Mouse (Mus musculus): ENCODE data around the gene Get4. TPM values are rescaled to one million over a fixed set of nuclear protein-coding genes. Genes with fewer than 3 reads are reported as not detected.

The Get4 gene
- total RNA-seq, 2 experiments from 2014 or later = 50.5 to 57.1 TPM

- no peak for DNase-seq (ENCODE audit: low spot score in 2 of 2)
These were observed 29.4 kb downstream of the Get4 start for GRCm38 (mm10) chr5:139281373-139282112.

DNA sequence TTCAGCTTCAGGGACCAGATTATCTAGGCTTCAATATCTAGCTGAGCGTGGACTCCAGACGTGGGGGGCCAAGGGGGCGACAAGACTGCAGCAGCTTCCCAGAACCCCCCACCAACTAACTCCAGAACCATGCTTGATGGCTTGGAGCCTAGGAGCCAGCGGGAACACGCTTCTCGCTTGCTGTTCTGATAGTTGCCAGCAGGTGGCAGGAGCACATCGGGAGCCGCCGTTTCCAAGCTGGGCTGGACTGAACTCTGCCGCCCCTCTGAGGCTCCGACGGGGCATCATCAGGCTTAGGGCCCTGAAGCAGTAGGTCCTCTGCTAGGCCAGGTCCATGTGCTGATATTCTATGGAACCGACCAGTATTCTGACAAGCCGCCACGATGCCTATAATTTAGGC lies 30.1 kb downstream of the Get4 start:
- DNase-seq (ENCODE audit: low spot score in 2 of 2) = peak; percentile 72 to 94

GRCm38 (mm10) chr5:139283460-139284180 lies 31.5 kb downstream of the Get4 start:
- DNase-seq (ENCODE audit: low spot score in 2 of 2) = no peak

DNA sequence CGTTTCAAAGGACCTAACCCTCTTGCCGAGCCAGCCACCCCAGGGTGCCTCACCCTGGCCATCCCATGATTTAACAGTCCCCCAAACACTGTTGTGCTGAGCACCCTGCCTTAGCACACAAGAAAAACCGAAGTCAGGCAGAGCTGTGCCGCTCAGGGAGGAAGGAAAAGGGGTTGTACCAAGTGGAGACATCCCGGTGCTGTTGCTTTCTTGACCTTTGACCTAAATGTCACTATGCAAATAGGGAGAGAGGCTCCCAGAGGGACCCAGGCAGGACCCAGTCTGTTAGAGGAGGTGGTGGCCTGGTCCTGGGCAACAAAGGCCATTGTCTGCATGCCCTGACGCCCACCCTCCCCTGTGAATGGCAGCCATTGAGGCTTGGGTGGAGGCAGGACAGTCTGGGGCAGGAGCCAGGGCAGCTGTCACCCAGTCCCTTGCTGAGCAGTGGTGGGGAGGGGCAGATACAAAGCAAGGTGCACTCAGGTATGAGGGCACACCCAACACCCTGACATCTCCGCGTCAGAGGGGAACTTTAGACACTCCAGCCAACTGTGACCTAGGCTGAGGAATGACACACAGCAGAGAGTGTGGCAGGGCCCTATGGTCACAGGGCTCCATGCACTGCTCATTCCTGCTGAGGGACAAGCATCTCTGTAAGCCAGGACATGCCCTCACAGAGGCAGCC lies 33.4 kb downstream of the Get4 start:
- no peak for DNase-seq (ENCODE audit: low spot score in 2 of 2)

- DNase-seq (ENCODE audit: low spot score in 2 of 2) = no peak
These were observed 34.2 kb downstream of the Get4 start for GRCm38 (mm10) chr5:139286142-139286941.

DNA sequence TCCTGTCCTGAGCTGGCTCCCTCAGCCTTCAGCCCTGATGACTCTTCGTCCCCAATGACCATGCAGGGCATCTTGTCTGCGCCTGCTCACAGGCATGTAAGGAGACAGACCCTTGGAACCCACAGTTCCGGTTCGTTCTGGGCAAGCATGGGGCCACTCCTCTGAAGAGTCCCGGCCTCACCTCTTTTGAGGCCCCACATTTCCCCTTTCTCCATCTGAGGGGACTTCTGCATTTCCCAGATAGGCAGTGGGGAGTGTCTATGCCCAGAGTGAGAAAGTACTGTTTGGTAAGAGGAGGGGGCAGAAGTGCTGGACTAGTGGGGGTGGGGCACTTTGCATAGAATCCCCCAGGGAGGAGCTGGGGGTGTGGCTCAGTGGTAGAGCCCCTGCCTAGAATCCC lies 35.0 kb downstream of the Get4 start:
- no peak for DNase-seq (ENCODE audit: low spot score in 2 of 2)

GRCm38 (mm10) chr5:139287787-139288186 lies 35.7 kb downstream of the Get4 start:
- DNase-seq (ENCODE audit: low spot score in 2 of 2) = no peak

DNA sequence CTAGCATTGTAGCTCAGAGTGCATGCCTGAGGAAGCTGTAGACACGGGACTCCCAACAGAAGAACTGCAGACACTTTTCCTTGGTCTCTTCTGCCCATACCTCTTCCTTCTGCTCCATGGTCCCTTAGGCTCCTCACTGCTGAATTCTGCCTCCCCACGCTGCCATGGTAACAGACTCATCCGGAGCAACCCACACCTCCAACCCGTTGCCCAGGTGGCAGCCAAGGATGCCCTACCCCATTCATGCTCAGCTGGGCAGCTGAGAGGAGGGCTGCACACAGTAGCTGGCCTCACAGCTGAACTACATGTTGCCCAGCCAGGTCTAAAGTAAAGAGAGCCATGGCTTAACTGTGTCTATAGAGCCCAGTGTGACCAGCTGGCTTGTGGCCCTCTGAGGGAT lies 36.5 kb downstream of the Get4 start:
- no peak for DNase-seq (ENCODE audit: low spot score in 2 of 2)

- DNase-seq (ENCODE audit: low spot score in 2 of 2) = no peak
These were observed 38.5 kb downstream of the Get4 start for GRCm38 (mm10) chr5:139290467-139291259.

GRCm38 (mm10) chr5:139291811-139292560 lies 39.9 kb downstream of the Get4 start:
- DNase-seq (ENCODE audit: low spot score in 2 of 2) = no peak

- DNase-seq (ENCODE audit: low spot score in 2 of 2) = no peak
These were observed 42.0 kb downstream of the Get4 start for GRCm38 (mm10) chr5:139294089-139294488.

DNA sequence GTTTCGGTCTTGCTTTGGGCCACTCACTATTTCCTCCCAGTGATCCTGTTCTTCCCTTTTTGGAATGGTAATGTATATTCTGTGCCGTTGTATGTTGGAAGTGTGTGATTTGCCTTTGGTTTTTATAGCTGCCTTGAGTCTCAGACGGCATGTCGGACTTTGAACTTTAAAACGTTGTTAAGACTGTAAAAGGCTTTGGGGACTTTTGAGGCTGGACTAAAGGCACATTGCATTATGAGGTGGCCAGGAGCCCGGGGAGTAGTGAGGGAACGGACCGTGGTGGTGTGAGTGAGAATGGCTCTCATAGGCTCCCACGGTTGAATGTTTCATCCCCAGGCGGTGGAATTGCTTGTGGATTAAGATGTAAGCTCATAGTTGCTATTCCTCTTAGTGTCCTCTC lies 45.0 kb downstream of the Get4 start:
- DNase-seq (ENCODE audit: low spot score in 2 of 2) = no peak

DNA sequence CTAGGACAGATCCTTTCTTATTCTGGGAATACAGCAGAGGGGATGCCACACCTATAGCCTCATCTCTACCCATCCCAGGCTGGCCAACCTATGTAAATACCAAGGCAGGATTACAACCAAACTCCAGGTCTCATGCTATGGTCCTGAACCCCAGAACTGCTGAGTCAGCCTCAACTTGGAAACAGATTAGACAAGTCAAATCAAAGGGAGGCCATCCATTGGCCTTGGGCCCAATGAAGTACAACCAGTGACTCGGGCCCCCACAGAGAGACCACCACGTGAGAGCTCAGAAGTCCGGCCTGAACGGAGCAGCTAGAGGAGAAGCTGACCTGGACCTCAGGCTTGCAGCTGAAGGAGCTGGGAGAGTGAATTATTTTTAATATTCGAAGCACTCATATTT lies 45.6 kb downstream of the Get4 start:
- no peak for DNase-seq (ENCODE audit: low spot score in 2 of 2)

- peak in 1 of 2 experiments; percentile 60 for DNase-seq (ENCODE audit: low spot score in 2 of 2)
These were observed 50.0 kb downstream of the Get4 start for GRCm38 (mm10) chr5:139302101-139302500.

- no peak for DNase-seq (ENCODE audit: low spot score in 2 of 2)
These were observed 51.5 kb downstream of the Get4 start for GRCm38 (mm10) chr5:139303646-139304061.

DNA sequence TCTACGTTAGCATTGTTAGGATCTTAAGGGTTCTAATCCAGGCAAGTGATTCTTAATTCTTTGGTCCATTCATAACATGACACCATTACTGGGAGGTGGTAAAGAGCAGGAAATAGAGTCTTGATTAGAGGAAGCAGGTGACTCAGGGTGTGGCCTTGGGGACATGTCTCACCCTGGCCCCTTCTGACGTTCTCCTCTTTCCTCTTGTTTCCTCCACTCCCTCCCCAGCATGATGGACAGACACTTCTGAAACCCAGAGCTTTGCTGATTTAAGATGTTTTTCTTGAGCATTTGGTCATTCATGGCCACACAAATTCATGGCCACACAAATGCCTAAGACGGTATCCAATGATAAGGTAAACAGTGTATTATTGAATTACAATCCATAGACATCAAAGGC lies 57.8 kb downstream of the Get4 start:
- DNase-seq (ENCODE audit: low spot score in 2 of 2) = no peak

GRCm38 (mm10) chr5:139310477-139310876 lies 58.4 kb downstream of the Get4 start:
- DNase-seq (ENCODE audit: low spot score in 2 of 2) = no peak

- peak in 1 of 2 experiments; percentile 35 for DNase-seq (ENCODE audit: low spot score in 2 of 2)
These were observed 59.7 kb downstream of the Get4 start for GRCm38 (mm10) chr5:139311822-139312221.

GRCm38 (mm10) chr5:139313536-139313935 lies 61.4 kb downstream of the Get4 start:
- DNase-seq (ENCODE audit: low spot score in 2 of 2) = no peak

Measured in layer of hippocampus, adult 18-20 months (tissue).